Mouse (Mus musculus) urinary bladder, postnatal 36 days (tissue): ENCODE results near the gene Aox3.

ENCODE experiments used
- DNase-seq, 2 experiments: peaks; one replicate each; pipeline ENCODE4 v3.0.0; 2022; ENCODE audit warnings: low spot score in 2 of 2, mixed read lengths in 1 of 2

The Aox3 gene

GRCm38 (mm10) chr1:58112880-58113279, at the start of gene Aox3:
Gene Aox3 (plus strand): TSS chr1:58113130.
- peak; percentile 63 to 80 for DNase-seq

DNA sequence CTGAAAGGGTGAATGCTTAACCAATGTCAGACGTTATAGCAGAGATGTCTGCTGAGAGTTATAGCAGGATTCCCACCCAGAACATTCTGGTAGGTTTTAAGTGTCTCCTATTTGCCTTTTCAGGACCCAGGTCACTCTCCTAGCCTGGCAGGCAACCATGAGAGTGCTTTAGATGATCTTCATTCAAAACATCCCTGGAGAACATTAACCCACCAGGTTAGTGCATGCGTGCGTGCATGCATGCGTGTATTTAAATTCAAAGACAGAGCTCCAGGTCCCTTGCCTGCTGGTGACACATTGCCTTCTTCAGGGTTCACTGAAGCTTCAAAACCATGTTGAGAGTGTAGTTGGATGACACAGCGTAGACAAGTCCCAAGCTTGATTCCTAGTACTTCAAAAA, 47.8 kb upstream of the Aox3 start:
- no peak for DNase-seq

- no peak for DNase-seq
Observed at GRCm38 (mm10) chr1:58065606-58066005, 47.3 kb upstream of the Aox3 start.

- DNase-seq = no peak
Observed at GRCm38 (mm10) chr1:58069181-58069580, 43.7 kb upstream of the Aox3 start.

GRCm38 (mm10) chr1:58070091-58070490, 42.8 kb upstream of the Aox3 start:
- no peak for DNase-seq

DNA sequence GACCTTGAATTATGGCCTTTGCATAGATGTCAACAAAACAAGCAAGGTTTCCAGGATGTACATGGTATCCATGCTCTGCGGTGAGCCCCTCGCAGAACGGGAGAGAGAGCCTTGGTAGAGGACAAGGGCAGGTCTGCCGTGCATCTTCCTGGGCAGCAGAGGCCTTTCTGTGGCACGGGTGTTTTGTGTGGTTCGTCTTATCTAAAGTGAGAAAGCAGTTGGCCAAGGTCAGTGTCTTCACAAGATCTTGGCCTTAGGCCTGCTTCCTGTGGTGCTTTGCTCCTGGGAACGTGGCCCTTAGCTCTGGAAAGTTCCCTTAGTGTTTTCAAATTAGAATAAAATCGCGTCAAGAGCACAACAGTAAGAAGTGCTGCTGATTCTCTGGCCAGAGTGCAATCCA, 41.9 kb upstream of the Aox3 start:
- no peak for DNase-seq

GRCm38 (mm10) chr1:58071509-58071908, 41.4 kb upstream of the Aox3 start:
- DNase-seq = no peak

DNA sequence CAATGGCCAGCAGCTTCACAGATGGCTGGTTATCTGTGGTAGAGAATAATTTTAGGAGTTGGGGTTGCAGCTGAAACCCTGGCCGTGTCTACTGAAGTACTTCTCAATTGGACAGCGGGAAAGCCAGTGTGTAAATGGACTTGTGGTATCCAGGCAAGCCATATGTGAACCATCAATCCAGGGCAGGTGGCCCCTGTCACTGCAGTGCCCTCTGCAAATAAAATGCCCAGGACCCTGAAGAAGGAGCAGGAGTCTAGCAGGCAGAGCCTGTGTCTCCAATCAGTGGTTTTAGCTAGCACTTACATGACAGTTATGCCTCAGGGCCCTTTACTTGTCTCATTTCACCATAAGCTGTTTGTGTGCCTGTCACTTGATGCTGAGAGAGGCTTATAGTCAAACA, 40.5 kb upstream of the Aox3 start:
- DNase-seq = no peak

- DNase-seq = no peak
Observed at GRCm38 (mm10) chr1:58072991-58073730, 39.8 kb upstream of the Aox3 start.

DNA sequence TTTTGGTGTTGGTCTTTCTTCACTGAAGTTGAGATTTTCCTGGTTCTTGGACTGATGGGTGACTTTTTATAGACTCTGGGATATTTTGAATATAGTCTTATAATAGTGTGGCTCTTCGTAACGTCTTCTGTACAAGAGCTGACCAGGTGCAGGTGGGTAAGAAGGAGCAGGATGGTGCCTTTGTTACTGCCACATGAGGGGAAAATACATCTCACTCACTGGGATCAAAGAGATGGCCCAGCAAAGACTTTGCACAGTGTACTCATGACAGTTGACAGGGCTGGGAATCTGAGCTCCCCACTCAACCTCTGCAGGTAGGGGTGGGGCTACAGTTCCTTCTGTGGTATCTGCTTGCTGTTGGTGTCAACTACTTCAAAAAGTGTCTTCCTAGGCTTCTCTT, 38.7 kb upstream of the Aox3 start:
- no peak for DNase-seq

GRCm38 (mm10) chr1:58077882-58078281, 35.0 kb upstream of the Aox3 start:
- DNase-seq = no peak

GRCm38 (mm10) chr1:58078390-58078789, 34.5 kb upstream of the Aox3 start:
- no peak for DNase-seq

GRCm38 (mm10) chr1:58079689-58080088, 33.2 kb upstream of the Aox3 start:
- no peak for DNase-seq

GRCm38 (mm10) chr1:58080446-58080845, 32.5 kb upstream of the Aox3 start:
- no peak for DNase-seq

DNA sequence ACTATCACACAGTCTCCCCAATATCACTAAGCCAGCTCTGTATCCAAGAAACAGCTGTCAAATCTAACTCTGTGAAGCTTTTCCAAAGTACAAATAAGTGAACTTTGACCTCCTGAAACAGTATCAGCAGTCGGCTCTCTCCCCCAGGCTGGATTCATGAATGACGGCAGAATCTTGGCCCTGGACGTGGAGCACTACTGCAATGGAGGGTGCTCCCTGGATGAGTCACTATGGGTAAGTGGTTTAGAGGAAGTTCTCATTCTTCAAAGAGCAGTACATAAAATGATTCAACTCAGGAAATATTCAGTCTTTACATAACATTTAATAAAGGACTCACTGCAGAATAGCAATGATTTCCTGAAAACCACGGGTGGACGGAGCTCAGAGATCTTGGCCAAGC, 31.6 kb upstream of the Aox3 start:
- no peak for DNase-seq

DNA sequence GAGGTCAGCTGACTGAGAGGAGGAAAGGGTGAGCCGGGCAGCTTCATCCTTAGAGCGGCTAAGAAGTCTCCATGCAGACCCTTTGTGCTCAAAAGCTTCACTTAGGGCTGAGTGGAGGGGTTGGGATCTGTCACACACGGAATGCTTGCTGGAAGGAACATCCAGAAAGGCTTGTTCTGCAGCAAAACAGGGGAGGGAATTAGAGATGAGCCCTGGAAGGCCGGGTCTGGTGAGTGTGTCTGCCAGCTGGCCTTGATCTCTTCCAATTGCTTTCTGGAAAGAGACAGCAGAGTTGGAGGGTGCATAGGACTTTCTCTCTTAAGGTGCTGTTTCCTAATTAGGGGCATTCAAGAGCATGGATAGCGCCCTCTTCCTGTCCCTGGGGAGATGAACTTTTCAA, 23.6 kb upstream of the Aox3 start:
- DNase-seq = peak in 1 of 2 experiments; percentile 35

DNA sequence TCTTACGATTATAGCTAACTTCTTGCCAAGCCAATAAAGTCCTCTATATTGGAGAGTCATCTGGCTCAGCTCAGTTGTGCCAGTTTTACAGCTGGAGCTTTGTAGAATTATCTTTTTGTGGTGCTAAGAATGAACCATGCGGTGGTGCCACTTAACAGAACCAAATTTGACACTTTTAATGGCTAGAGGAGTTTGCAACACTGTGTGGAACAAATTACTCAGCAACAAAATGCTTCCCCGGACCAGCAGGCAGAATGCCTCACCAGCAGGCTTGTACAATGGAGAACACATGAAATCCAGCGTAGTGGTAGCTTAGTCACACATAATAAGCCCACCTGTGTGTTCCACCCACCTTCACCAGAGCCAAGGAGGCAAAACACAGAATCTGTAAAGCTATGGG, 22.7 kb upstream of the Aox3 start:
- no peak for DNase-seq

GRCm38 (mm10) chr1:58091213-58091612, 21.7 kb upstream of the Aox3 start:
- no peak for DNase-seq

- no peak for DNase-seq
Observed at GRCm38 (mm10) chr1:58091992-58092560, 20.9 kb upstream of the Aox3 start.

DNA sequence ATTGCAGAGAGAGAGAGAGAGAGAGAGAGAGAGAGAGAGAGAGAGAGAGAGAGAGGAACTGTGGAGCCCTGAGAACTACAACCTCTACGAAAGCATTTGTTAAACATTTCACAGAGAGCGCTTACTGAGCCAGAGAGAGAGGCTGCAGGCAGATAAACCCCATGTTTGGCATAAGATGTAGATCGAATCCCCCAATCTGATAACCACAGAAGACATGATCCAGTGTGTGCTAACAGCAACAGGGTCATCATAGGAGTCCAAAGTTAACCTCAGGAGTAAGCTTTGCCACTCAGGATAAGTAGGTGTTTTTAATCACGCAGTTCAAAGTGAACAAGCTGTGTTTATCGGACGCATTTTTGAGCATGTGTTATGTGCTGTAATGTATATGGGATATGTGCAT, 15.6 kb upstream of the Aox3 start:
- DNase-seq = no peak

DNA sequence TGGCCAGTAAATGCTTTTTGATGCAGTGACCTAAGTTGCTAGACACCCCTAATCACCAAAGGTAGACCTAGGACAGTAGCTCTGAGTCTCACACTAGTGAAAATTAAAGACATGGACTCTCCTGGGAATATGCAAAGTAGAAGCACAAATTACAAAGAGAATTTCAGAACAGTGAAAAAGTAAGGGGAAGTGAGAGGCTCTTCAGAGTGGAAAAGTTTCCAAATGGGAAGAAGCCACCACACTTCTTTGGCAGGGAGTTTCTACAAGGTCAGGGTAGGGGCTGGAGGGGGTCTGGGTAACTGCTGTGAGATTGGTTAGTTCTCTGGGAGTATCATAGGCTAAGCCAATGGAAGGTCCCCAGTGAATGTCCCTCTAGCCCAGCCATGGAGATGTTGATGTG, 13.8 kb upstream of the Aox3 start:
- DNase-seq = no peak

DNA sequence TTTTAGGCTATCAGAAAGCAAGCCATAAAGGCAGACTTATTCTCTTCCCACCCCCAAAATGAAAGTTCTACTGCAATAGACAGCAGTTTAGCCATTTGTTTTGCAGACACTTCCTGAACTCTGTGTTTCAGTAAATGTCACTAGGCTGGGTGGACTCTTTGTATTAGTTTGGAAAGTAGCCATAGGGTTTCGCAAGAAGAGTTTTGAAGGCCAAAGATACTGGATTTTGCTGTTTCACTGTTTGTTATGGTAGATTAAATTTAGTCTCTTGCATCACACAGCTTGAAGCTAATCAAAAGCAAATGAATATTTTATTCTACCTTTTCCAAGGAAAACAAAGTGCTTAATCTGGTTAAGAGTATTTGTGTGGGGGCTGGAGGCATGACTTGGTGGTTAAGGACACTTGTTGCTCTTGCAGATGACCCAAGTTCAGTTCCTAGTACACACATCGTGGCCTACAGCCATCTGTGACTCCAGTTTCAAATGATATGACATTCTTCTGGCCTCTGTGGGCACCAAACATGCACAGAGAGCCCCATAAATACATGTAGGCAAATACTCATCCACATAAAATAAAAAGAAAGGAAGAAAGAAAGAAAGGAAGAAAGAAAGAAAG, 11.3 kb upstream of the Aox3 start:
- peak in 1 of 2 experiments; percentile 31 for DNase-seq

- no peak for DNase-seq
Observed at GRCm38 (mm10) chr1:58102494-58102893, 10.4 kb upstream of the Aox3 start.
